Mouse (Mus musculus) skeletal muscle tissue, adult 2 months (tissue): ENCODE results near the gene Mars.
"Not testable (repeated sequence)": the region's sequence is repeated elsewhere in the genome, so short reads cannot be mapped to it uniquely, and the experiment has no call there.

ENCODE experiments used
- DNase-seq: peaks from one replicate; pipeline ENCODE4 v3.0.0-alpha.2; 2012; ENCODE audit warnings: low read depth, low spot score

Mars gene

DNA sequence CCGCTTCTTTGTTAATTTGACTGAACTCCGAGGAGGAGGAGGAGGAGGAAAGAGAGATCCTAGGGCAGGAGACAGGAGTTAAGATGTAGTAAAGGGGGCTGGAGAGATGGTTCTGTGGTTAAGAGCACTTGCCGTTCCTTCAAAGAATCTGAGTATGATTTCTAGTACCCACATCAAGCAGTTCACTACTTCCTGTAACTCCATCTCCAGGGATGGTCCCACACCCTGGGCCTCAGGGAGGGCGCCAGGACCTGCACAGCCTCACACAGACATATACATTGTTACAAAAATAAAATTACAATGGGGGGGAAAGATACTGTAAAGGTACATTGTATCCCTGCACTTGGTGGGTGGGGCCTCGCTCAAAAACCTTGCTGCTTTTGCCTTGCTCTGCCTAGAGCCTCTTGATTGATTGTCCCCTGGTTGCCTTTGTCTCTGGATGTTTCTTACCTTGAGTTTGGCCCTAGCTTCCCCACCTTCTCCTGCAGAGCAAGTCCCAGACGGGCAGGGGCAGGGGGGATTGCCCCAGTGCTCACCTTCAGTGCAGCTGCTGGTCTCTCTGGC is 26.0 kb upstream of the Mars start:
- no peak for DNase-seq

DNA sequence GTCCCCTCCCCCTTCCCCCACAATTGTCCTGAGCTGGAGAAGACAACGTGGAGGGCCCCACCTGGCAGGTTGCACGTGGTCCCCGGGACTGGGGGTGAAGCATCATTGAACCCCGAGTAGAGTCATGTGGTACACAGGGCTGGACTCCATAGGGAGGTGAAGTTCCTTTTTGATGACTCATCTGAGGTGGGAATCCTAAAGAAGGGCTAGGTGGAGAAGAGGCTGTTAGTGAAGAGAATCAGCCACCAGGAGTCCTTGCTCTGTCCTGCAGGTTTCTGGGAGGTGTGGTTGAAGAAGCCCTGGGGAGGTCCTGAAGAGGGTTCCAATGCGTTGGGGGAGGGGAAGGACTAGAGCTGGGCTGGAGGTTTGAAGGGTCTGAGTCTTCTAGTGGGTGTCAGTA is 25.4 kb upstream of the Mars start:
- DNase-seq = no peak

DNA sequence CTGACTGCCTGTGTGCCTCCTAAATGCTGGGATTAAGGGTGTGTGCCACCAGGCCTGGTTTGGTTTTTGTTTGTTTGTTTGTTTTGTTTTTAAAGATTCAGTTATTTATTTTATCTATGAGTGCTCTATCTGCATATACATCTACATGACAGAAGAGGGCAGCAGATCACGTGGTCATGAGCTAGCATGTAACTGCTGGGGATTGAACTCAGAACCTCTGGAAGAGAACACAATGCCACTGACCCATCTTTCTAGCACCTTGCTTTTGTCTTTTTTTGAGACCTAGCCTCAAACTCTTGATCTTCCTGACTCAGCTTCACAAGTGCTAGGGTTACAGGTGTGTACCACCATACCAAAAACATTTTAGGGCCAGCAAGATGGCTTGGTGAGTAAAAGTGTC is 23.7 kb upstream of the Mars start:
- no peak for DNase-seq

DNA sequence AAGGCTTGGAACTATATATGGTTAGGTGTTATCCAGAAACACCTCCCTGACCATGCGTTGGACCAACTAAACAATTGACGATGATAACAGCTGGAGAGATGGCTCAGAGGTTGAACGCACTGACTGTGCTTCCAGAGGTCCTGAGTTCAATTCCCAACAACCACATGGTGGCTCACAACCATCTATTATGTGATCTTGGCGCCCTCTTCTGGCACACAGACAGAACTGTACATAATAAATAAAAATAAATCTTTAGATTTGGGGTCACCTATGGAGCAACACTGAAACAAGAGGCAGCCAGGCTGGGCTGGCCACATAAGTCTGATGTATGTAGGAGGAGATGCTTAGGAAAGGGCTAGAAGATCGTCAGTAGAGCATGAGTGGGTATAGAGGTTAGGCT is 21.6 kb upstream of the Mars start:
- DNase-seq = no peak

DNA sequence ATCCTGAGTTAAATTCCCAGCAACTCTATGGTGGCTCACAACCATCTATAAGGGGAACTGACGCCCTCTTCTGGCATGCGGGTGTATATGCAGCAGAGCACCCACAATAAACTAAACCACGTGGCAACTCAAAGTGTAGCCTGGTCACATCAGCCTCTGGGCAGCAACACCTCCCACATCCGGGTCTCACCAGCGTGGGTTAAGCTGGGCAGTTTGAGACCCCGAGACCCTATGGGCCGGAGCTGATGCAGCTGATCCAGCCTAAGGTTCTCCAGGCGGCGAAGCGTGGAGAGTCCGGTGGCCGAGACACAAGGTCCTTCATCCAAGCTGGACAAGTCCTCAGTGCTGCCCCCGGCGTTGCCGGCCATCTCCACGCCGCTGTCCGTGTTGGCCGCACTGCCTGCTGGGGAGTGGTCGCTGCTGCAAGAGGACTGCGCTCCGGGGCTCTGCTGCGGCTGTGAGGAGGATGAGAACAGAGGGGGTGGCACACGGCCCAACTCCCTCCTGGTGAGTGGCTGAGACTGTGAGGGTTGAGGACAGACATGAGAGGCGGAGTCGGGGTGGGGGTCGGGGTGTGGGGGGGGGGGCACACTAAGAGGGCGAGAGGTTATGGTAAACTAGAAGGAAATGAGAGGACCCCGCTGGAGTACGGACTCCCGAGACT is 20.8 kb upstream of the Mars start:
- no peak for DNase-seq

DNA sequence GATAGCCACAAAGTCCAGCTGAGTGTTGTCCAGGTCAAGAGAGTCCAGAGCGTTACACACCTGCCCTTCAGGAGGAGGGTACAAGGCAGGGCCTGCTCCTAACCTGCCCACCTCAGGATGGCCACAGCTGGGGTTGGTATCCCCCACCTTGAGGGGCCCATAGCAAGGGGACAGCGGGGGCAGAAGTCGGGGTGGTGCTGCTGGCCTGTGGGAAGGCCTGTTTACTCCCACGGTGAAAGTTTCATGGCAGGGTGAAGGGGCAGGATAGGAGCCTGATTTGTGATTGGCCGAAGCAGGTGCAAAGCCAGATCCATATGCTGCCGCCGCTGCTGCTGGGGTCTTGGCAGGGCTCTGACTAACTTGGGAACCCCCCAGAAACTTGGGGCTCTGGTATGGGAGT is 18.6 kb upstream of the Mars start:
- no peak for DNase-seq

DNA sequence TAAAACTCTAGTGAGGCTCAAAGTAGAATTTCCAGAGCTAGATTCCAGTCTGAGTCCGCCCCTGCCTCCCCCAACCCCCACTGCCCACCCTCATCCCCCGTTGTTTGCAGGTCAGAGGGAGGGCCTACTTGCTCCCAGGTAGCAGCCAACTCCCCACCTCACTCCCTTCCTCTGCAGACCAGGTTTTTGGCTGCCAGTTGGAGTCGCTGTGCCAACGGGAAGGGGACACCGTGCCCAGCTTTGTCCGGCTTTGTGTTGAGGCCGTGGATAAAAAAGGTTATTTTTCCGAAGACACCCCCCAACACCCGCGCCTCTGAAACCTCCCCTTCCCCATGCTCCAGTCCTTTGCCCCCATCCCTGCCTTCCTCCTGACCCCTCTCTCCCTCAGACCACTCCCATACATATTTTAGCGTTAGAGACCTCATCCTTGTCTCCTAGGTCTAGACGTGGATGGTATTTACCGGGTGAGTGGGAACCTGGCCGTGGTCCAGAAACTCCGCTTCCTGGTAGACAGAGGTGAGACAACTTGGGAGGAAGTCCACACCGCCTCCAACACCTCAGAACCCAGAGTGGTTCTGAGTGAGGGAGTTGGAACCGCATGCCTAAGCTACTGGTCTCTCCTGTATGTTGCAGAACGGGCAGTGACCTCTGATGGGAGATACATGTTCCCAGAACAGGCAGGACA is 16.0 kb upstream of the Mars start:
- DNase-seq = no peak

DNA sequence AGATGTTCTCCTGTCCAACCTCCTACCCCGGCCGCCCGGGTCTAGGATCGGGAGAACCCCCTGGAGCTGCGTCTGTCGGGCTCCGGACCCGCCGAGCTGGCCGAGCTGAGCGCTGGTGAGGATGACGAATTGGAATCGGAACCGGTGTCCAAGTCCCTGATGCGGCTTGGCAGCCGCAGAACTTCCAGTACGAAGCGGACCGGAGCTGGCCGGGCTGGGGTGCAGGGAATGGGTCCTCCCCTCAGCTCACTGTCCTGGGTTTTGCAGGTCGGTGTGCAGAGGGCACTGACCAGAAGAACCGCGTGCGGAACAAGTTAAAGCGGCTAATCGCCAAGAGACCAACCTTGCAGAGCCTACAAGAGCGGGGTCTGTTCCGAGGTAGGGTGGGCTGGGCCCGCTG is 15.2 kb upstream of the Mars start:
- DNase-seq = peak; percentile 29

DNA sequence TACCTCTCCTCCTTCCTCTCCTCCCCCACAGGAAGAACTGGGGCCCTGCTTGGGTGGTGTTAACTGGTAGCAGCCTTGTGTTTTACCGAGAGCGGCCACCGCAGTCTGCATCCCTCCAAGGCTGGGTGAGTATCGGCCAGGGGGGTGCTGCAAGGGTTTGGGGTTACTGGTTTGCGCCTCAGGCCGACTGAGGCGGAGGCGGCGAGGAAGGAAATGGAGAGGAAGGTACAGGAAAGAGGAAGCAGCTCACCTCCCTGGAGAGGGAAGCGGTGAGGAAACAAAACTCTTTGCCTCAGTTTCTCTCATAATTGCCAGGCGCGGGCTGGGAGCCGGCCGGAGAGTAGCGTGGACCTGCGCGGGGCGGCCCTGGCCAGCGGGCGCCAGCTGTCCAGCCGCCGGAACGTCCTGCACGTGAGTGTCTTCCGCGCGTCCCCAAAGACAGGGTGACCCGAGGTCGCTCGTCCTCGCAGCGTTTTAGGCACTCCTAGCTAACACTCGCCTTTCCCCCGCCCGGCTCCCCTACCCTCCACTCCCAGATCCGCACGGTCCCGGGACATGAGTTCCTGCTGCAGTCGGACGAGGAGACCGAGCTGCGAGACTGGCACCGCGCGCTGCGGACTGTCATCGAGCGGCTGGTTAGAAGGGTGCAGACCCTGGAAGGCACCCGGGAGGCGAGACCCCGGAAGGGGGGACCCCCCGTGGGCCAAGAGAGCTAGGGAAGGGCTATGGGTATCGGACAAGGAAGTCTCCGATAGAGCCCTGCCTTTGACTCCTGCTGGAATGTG is 14.6 kb upstream of the Mars start:
- no peak for DNase-seq

DNA sequence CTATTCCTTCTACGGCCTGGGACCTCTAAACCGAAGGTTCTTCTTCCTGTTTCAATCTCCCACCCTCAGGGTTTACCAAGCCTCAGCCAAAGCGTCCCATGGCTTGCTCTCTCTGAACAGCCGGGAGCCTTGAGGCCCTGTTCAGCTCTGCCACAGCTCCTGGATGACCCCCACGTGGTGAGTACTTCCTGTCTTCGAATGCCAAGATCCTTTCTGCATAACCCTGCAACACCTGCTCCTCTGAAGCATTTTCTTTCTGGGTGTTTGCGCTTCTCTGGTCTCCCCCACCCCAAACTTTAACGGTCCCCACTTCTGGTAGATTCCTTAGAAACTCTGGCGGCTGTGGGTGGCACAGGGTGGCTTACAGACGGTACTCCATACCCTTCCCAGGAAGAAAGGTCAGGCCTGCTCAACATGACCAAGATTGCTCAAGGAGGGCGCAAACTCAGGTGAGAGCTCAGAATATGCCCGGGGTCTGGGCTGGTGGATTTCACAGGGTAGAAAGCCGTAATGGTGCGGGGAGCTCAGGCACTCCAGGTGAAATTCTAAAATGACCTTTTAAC is 13.9 kb upstream of the Mars start:
- DNase-seq = no peak

DNA sequence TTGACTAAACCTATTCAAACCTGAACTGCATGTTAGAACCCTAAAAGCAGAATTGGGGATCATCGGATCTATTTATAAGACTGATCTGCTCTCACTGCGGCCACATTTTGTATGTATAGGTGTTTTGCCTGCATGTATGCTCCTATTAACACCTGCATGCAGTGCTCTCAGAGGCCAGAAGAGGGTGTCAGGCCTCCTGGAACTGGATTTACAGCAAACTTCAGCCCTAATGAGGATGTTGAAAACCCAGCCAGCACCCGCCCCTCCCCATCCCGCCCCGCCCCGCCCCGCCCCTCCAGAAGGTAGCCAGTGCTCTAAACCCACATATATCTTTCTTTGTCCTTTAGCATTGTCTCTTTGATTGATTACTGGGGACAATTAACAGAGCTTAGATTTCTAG is 12.9 kb upstream of the Mars start:
- DNase-seq = no peak

DNA sequence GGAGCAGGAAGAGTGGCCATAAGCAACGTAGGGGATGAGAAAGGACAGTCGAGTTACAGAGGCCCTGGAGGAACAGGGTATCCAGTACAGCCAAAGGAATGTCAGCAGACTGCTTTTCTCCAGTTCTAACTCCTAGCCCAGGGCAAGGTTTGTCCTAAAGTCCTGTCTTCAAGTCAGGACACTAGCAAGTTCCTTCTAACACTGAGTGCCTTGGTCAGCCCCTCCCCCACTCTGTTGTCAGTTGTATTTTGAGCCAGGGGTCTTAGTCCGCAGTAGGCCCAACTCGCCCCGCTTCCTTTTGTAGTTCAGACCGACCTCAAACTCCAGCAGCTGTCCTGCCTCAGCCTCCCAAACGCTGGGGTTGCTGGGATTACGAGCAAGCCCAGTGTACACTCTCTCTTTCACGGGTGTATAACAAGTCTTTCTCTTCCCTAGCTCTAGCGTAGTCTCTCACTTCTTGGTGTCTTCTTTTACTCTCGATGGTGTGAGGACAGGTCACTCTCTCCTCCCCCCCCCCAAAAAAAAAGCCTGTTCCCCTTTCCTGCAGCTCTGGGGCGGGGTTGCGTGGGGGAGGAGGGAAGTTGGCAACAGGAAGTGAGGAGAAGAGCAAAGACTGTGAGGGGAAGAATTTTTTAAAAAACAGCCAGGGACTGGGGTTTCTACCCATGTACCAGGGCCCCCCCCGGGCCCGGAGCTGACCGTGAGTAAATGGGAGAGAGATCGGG is 11.7 kb upstream of the Mars start:
- no peak for DNase-seq

DNA sequence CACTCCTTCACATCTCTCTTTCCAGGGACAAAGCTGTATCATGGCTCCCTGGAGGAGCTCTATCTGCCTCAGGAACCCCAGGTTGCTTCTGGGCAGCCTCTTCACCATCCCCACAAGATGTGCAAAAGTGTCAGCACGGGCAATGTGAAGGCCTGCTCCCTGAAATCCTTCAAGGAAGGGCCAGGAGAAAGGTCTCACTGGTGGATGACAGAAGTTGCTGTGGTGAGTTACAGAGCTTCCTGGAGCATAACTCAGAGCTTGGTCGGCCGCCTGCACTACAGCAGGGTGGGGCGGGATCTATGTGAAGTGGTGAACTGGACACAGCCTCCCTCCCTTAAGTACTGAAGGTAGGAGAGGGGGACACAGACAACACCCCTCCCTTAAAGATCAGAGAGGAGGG is 11.1 kb upstream of the Mars start:
- no peak for DNase-seq

DNA sequence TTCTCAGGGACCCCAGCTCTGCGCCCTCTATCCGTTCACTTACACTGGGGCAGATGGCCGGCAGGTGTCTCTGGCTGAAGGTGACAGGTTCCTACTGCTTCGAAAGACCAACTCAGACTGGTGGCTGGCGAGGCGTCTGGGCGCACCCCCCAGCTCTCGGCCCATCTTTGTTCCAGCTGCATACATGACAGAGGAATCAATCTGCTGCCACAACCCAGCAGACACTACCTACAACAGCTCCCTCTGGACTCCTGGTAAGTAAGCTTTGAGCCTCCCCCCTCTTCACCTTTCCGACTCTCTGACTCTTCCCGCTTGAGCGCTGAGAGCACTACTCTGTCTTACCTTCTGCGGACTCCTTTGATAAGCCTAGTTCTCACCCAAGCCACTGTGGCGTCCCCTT is 10.6 kb upstream of the Mars start:
- no peak for DNase-seq

DNA sequence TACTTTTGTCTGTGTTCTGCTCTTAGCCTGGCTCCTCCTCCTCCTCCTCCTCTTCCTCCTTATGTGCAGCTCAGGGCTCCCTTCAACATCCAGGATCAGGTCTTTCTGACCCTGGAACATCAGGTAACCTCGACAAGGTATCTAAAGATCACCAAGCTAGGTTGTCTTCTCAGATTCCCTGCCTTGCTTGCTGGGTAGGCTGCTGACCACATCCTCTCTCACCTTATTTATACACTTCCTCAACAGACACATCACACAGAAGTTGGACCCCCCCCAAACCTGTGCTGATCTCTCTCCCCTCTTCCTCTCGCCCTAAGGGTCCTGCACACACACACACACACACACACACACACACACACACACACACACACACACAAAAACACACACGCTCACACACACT is 10.0 kb upstream of the Mars start, which contains the start of gene Arhgap9:
Arhgap9 (plus strand) TSS at position 344 of the 400 bp plus-strand sequence.
- DNase-seq = no peak

DNA sequence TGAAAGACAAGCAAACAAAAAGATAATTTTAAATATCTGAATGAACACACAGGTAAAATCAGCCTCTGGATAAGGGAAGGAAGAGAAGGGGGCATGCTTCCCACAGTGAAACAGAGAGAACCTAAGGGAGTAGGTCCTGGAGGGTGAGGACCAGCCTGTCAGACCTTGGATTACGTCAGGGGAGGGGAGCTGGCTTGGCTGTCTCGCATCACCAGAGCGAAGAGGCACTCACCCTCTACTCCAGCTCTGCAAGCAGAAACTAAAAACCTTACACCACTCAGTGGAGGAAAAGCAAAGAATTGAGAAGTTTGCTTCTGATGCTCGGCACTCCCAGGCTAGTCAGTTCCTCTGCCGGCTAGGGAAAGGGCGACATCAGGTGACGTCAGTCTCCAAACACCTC is 8.4 kb upstream of the Mars start:
- DNase-seq = no peak

DNA sequence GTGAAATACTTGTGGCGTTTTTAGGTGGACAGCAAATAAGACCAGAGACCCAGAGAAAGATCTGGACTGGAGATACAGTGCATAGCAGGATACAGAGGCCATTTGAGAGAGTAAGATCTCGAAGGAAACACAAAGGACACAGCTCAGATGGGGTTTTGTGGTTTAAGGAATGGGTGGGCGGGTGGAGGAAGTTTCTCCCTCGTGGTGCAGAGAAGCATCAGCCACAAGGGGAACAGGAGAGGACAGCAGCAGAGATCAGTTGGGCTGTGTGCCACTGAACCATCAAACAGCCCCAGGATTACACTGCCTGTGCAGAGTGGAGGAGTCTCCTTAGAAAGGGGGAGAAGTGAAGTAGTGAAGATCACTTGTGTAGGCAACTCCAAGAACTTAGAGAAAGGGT is 6.4 kb upstream of the Mars start:
- DNase-seq = no peak

DNA sequence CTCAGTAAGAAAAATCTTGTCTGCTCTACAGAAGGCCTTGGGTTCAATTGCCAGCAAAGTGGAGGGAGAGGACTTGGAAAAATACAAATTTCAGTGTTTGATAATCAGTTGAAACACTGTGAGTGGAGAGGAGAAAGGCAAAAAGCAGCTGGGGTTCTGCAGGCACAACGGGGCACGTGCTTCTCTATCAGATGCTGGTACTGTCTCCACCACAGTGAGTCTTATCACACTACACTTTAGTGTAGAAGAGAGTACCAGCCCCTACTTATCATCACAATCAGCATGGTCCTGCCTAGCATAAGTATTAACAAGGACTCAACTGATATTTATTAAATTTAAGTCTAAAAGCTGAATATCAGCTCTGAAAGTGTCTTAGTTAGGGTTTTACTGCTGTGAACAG is 5.7 kb upstream of the Mars start:
- no peak for DNase-seq

DNA sequence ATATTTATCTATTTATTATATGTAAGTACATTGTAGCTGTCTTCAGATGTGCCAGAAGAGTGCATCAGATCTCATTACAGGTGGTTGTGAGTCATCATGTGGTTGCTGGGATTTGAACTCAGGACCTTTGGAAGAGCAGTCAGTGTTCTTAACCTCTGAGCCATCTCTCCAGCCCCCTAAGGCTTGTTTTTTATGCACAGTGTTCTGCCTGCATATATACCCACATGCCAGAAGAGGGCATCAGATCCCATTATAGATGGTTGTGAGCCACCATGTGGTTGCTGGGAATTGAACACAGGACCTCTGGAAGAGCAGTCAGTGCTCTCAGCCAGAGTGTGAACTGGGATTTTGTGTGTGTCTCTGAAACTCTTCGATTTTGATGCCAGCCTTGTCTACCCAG is 3.4 kb upstream of the Mars start:
- DNase-seq = not testable (repeated sequence)

DNA sequence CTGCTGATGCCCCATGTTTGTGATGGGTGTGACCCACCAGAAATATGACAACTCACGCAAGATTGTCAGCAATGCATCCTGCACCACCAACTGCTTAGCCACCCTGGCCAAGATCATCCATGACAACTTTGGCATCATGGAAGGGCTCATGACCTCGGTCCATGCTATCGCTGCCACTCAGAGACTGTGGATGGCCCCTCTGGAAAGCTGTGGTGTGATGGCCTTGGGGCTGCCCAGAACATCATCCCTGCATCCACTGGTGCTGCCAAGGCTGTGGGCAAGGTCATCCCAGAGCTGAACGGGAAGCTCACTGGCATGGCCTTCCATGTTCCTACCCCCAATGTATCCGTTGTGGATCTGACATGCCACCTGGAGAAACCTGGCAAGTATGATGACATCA is 1.9 kb upstream of the Mars start:
- not testable (repeated sequence) for DNase-seq

DNA sequence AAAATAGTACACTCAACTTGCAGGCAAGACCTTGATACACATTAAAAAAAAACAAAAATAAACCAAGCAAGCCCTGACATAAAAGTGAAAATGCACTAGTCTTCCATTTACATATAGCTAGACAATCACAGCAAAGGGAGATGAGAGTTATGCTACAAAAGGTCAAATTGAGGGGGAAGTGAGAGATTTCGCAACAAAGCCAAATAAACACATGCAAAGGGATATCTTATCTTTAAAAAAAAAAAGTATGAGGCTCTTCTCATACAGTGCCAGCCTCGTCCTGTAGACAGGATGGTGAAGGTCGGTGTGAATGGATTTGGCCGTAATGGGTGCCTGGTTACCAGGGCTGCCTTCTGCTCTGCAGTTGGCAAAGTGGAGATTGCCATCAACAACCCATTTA is 1.3 kb upstream of the Mars start:
- DNase-seq = no peak

DNA sequence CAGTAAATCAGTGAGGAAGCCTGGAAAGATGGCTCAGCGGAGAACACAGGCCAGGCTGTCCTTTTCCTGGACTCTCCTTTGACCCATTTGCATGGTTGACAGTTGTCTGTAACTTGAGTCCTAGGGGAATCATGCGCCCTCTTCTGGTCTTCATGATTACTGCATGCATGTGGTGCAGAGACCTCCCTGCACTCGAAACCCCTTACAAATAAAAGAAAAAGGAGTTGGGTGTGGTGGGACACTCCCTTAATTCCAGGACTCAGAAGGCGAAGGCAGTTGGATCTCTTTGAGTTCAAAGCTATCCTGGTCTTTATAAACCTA is 730 bp upstream of the Mars start:
- DNase-seq = peak; percentile 88
